Mouse (Mus musculus) cerebellum, adult 11-12 months (tissue): ENCODE data around the gene Fam187b.

Source experiments
- DNase-seq: peaks from one replicate; pipeline ENCODE4 v3.0.0; 2022

Gene Fam187b

GRCm38 (mm10) chr7:30958866-30959487, 14.6 kb upstream of the Fam187b start:
- peak; percentile 61 for DNase-seq

DNA sequence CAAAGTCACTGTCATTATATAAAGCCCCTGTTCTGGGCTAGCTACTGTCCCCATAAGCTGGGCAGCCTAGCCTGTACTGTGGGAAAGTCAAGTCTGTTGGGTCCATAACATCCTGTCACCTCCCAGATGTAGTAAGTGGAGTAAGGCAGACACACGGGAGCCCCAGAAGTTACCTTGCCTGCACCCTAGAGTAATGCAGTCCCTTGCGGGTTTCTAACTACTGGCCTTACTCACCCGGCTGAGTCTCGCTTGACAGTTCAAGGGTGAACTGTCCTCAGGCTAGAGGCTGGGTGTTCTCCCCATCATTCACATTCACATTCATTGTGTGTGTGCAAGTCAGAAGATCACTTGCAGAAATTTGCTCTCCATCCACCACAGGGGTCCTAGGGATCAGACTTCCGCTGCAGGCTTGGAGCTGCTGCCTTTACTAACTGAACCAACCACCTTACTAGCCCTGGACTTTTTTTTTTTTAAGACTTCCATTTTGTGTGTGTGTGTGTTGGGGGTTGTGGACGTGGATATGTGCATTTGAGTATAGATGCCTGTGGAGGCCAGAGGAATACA, 13.7 kb upstream of the Fam187b start:
- DNase-seq: no peak

DNA sequence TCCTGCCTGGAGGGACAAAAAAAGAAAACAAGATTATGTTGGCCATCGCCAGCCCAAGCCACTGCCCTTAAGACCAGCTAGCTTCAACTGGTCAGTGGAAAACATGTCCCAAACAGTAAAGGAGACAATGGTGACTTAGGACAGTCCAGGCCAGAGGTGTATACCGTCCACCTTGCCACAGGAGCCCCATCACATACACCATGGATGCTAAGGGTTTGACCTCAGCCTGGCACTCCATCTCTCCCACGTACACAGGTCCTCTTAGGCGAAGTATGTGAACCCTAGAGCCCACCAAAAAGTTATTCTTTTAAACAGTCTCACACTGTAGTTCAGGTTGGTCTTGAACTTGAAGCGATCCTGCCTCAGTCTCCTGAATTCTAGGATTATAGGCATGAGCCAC, 10.7 kb upstream of the Fam187b start:
- DNase-seq: no peak

GRCm38 (mm10) chr7:30964366-30964765, 9.2 kb upstream of the Fam187b start:
- DNase-seq: no peak

DNA sequence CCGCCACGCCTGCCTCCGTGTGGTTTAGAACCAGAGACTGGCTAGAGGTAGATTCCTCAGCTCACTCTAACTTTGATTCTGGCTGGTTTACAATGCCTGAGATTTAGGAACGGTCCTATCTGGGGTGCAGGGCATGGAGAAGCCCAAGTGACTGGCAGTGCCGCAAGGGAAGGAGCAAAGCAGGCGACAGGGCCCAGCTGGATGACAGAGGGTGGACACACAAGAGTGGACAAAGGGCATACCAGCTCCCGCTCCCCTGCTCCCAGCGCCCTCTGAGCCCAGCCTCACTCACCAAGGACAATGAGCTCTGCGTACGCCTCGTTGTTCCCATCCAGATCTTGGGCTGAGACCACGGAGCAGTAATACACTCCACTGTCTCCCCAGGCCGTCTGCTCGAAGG, 7.9 kb upstream of the Fam187b start:
- no peak for DNase-seq

- no peak for DNase-seq
Measured at GRCm38 (mm10) chr7:30966657-30967056, 6.9 kb upstream of the Fam187b start.

DNA sequence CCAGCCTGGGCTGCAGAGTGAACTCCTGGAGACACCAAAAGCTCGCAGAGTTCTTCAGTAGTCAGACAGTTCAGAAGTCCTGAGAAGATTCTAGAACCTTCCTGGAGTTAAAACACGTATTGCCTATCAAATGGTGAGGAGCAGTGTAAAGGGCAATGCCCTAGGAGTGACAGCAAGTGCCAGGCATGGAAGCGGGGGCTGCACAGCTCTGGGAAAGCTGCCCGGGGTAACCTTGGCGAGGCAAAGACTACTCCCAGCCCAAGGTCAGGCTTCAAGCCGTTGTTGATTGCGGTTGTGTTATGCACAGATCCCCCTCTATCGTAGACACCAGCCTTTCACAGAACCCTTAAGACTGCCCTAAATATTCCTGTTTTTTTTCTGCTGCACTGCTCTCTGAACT, 5.0 kb upstream of the Fam187b start:
- DNase-seq: no peak

DNA sequence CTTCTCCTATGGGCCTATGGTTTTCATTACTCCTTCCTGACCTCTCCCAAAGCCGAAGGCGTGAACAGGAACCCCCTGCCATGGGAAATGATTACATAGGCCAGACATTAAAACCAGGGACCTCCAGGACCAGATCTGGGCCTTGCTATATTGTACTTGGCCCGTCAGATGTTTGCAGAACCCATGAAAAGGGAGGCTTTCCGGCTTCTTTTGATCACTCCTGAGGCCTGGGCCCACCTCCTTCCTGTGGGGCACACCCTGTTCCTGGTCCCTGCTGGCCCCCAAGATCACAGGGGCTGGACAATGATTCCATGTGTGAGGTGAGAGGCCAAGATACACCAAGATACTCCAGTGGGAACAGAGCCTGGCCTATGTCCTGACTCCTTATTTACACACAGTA, 4.4 kb upstream of the Fam187b start:
- DNase-seq: no peak

DNA sequence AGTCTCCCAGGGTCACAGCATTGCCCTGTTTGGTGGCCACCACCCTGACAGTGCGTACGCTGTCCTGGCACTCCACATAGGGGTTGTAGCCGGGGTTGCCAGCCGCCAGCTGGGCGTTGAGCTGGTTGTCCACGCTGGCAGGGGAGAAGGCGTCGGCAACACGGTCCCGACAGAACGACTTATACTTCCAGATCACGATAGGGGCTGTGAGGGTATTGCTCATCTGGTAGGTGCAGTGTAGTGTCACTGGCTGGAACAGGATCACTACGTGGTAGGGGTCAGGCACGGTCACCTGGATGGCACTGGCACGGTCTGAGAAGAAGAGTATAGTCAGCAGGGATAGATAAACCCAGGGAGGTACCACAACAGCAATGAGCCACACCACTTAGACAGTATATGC, 1.7 kb upstream of the Fam187b start:
- no peak for DNase-seq

DNA sequence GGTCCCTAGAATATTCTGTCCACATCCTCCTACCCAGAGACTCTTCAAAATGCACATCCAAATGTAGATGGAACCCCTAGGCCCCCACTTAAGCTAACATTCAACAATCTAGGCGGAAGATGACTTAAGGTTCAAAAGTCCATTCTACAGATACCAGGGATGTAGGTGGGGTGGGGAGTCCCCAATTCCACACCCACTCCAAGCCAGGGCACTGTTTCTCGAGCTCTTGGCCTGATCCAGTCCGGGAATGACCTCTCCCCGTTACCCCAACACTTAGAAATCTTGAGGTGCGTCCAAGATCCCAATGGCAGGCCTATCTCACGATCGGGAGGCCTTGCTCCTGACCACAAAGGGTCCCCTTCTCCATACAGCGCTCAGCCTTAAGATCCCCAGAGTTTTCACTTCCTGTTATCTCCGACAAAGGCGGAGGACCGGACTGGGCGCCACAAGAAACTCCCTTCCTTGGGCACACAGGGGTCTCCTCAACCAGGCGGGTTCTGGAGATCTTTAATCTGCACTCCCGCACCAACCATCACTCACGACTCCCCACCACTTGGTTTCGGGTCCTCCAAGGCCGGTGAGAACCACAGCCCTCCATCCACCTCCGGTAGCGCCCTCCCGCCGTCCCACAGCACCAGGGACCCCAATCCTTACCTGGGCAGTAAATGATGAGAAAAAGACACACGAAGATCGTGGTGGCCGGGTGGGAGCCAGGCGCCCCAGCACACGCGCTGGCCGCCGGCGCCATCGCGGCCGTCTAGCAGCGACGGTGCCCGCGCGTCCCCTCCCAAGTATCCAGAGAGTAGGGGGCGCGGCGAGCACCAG, 952 bp upstream of the Fam187b start:
- no peak for DNase-seq

DNA sequence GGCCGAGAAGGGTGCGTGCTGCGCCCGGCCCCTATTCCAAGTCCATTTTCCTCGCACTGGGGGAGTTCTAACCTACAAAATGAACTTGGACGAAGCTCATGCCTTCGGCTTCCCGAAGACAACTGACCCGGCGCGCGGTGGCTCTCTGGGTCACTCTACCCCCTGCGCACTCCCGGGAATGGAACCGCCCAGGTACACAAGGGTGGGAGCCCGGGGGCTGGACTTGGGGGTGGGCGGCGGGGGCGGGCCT, 414 bp upstream of the Fam187b start, which contains the start of gene Lsr:
Gene Lsr, minus strand, starts transcription at position 214 of the 250 bp plus-strand sequence.
- no peak for DNase-seq

- no peak for DNase-seq
Measured at GRCm38 (mm10) chr7:30981703-30982102, 8.1 kb downstream of the Fam187b start.

- DNase-seq: no peak
Measured at GRCm38 (mm10) chr7:30985357-30985756, 11.8 kb downstream of the Fam187b start.

- no peak for DNase-seq
Measured at GRCm38 (mm10) chr7:30988519-30989162, 15.1 kb downstream of the Fam187b start.

DNA sequence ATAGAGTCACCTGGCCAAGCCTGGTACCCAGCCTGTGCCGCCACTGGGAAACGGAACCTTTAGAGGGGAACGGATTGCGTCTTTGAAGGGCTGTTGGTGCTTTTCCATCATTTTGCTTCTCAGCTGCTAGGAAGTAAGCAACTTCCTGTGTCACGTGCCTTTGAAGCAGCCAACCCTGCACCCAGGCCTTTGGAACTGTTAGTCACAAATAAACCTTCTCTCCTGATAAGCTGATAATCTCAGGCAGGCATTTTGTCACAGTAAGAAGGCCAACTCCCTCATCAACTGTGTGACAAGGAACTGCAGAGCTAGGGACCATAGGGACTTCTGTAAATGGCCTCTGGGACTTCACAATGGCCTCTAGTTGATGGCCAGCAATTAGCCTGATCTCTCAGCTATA, 18.6 kb downstream of the Fam187b start:
- DNase-seq: no peak

- no peak for DNase-seq
Measured at GRCm38 (mm10) chr7:30993986-30994385, 20.4 kb downstream of the Fam187b start.

DNA sequence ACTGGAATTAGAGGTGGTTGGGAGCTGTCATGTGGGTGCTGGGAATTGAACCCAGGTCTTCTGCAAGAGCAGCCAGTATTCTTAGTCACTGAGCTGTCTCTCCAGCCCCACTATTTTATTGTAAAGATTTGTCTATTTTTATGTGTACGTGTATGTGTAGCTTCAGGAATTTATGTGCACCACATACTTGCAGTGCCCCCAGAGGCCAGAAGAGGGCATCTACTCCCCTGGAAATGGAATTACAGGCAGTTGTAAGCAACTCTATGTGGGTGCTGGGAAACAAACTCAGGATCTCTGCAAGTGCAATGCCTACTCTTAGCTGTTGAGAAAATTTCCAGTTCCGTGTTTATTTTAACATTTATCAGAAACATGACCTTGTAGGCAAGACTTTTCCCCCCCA, 22.9 kb downstream of the Fam187b start:
- DNase-seq: no peak

DNA sequence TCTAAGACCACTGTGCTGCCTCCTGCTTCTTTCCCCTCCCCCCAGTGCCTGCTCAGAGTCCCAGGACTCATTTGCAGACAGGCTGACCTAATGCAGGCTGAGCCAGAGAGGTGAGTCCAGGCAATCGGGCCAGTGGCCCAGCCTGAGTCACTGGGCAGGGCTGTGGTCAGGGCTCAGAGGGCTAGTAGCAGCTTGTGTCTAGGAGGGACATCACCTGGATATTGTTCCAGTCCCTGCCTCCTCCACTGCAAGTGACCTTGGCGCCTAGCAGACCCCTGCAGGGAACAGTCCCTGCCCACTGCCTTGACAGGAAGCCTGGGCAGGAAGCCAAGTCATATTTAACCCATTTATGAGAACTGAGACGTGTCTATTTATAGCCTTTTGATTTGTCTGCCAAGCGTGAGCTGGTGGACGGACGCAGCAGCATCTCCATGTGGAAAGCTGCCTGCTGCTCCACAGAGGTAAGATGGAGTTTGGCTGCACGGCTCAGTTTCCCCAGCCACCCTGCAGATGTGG, 27.0 kb downstream of the Fam187b start:
- peak; percentile 28 for DNase-seq

DNA sequence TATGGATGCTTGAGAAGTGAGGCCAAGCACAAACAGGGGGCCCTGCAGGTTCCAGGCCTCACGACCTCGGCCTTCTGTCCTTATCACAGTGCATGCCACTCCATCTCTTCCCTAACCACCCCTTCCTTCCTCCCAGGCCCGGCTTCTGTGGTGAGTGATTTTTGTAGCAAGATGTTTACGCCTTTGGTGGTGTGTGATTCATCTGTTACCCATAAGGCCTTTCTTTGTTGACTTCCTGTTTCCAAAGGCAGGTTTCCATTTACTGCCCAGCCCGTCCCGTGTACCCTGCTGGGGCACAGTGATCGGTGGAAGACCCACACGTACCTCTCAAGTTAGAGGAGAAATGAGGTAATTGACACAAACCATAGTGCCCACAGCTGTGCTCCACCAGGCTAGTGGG, 29.1 kb downstream of the Fam187b start:
- DNase-seq: no peak

DNA sequence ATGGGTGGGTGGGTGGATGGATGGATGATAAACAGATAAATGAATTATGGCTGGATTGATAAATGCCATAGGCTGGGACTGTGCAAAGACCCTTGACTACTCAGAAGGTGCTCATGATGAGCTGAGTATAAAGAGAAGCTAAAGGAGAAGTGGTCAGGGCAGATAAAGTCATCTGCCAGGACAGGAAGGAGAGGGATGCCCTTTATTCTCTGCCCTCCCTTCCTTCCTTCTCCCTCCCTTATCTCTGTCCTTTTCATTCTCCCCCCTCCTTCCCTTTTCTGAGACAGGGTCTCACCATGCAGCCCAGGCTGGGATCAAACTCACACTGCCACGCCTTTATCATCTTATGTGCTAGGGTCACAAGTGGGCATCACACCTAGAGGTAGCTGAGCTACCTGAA, 34.2 kb downstream of the Fam187b start:
- no peak for DNase-seq

- no peak for DNase-seq
Measured at GRCm38 (mm10) chr7:31008175-31008574, 34.6 kb downstream of the Fam187b start.

DNA sequence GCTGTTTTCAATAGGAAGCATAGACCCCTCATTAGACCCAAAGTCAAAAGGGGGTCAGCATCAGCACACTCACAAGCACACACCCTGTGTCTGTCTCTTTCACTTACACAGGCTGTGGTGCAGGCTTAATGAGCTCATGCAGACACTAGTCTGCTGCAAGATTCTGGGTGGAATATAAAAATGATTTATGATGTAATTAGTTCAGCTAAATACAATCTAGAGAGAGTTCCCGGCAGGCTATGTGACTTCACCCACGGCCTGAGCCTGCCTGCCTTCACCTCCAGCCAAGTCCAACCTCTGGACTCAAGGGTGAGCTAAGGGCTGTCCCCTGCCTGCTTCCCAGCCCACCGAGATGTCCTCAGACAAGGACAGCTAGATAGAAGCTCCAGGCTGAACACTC, 35.3 kb downstream of the Fam187b start:
- DNase-seq: no peak

DNA sequence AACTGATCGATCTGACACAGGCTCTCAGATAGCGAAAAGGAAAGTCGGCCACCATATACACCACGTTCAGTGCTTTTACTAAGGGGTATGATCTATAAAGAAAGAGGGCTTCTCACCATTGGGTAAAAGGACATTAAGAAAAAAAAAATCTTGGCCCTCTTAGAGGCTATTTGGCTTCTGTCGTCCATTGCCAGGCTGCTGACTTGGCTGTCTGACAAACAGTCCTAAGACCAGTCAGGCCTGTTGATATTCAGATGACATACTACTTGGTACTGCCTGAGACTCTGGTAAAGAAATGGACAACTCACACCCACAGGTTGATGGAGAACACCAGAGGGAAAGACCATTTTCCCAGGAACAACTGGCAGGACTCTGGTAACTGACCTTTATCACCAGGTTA, 39.4 kb downstream of the Fam187b start:
- no peak for DNase-seq
